In the genomic region with DNA sequence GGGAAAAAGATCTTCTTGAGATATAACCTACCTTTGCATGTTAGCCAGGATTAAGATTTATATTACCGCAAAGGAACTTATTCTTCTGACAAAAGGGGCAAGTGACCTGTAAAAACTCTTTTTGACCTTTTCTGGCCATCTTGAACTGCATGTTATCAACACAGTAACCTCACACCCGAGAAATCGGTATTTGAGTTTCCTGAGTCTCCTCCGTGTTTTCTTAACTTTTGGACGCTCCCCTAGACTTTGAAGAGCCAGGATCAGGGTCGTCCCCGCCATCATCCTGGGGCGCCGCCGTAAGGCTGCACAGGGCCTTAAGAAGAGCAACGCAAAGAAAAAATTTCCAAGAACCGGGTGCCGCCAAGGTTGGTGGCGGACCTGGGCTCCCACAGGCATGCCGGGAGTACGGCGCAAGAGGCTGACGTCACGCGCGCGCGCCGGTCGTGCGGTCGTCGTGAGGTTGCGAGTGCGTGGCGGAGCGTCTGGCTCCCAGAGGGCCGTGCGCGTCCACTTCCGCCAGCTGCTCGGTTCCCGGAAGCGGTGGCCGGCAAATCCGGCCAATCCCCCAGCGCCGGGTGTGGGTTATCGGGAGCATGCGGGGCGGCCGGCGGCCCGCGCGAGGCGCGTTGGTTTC, we compare ENCODE assay signal across 8 mouse cellular contexts. TPM values are rescaled to one million over a fixed set of nuclear protein-coding genes. Genes with fewer than 3 reads are reported as not detected.
DNase-seq lines count a peak whose midpoint lies in the region; ATAC-seq lines count a peak whose summit lies in the region.

A gene (plus strand): TSS at position 485 of the 634 bp plus-strand sequence.

- ATAC-seq in megakaryocyte progenitor cell, adult 5-6 weeks (replicated peaks; ENCODE audit: poor library complexity): peak; percentile 95

- DNase-seq in adipocyte (ENCODE audit: low spot score): peak; percentile 90
- peak; percentile 100 for DNase-seq in embryo, embryonic 10 days (ENCODE audit: low spot score)
- DNase-seq in gastrocnemius, postnatal 10 days: peak; percentile 96
- peak; percentile 93 for DNase-seq in induced T-regulatory cell, adult 2 months (ENCODE audit: low read depth)
- DNase-seq in left cerebral cortex, adult 9 months (ENCODE audit: low spot score in 2 of 2): peak; percentile 92 to 97
- DNase-seq in right cerebral cortex, postnatal 14 days: peak; percentile 99
- peak; percentile 95 to 98 for DNase-seq in urinary bladder, postnatal 36 days (ENCODE audit: low spot score in 2 of 2)

RNA-seq across cellular contexts. Expression of the gene that starts here (rescaled TPM):
- 10 to 100 TPM; 56.7 to 58.7 TPM for total RNA-seq in gastrocnemius, postnatal 10 days (2021)
- total RNA-seq in megakaryocyte progenitor cell, adult 5-6 weeks (2015): 222 and 226 TPM in 2 replicates
- 86.1 and 92.0 TPM in 2 replicates for total RNA-seq in megakaryocyte progenitor cell, adult 5-6 weeks (2017)

Comparison
In these comparisons a context has a peak if more than half of its experiments do, and no peak if none do; other contexts are left out.
1. Peak in every context shown above with its lines: DNase-seq and ATAC-seq.